Mouse (Mus musculus) ES-Bruce4 (cell line): ENCODE results near the gene Hoxd8. TPM values are rescaled to one million over a fixed set of nuclear protein-coding genes. Genes with fewer than 3 reads are reported as not detected.

Source experiments
- H3K27ac ChIP-seq: 2 replicates; pipeline ENCODE4 v1.5.1; 2012; ENCODE audit warnings: low read length, inconsistent platforms; ENCODE audit not compliant: insufficient read depth
- H3K27me3 ChIP-seq: 2 replicates; pipeline ENCODE4 v1.6.1; 2012; ENCODE audit warnings: mild to moderate bottlenecking, low read length, inconsistent platforms; ENCODE audit not compliant: control insufficient read depth, poor library complexity, insufficient read depth, severe bottlenecking
- H3K36me3 ChIP-seq: 2 replicates; pipeline ENCODE4 v1.6.1; 2012; ENCODE audit warnings: inconsistent platforms, mild to moderate bottlenecking, low read length, moderate library complexity; ENCODE audit not compliant: control insufficient read depth, poor library complexity, insufficient read depth, severe bottlenecking
- H3K4me1 ChIP-seq: one replicate; pipeline ENCODE4 v1.8.1; 2011; ENCODE audit warnings: low read length; ENCODE audit not compliant: control insufficient read depth, insufficient read depth
- H3K4me3 ChIP-seq: 2 replicates; pipeline ENCODE4 v1.5.1; 2011; ENCODE audit warnings: low read depth, mild to moderate bottlenecking, low read length
- H3K9ac ChIP-seq: 2 replicates; pipeline ENCODE4 v1.6.1; 2012; ENCODE audit warnings: low read depth, mild to moderate bottlenecking, inconsistent platforms; ENCODE audit not compliant: poor library complexity, severe bottlenecking
- H3K9me3 ChIP-seq: replicated peaks from 2 replicates; pipeline ENCODE4 v1.6.1; 2012; ENCODE audit warnings: mild to moderate bottlenecking, low read length, inconsistent platforms; ENCODE audit not compliant: control insufficient read depth, poor library complexity, insufficient read depth, severe bottlenecking
- CTCF ChIP-seq: IDR thresholded peaks from one replicate; pipeline ENCODE4 v1.8.1; 2011; ENCODE audit warnings: low read depth, low read length
- EP300 ChIP-seq: IDR thresholded peaks from 2 replicates; pipeline ENCODE4 v1.6.1; 2011; ENCODE audit warnings: low read depth, low read length; ENCODE audit not compliant: insufficient read depth
- POLR2A ChIP-seq: IDR thresholded peaks from one replicate; pipeline ENCODE4 v1.8.1; 2011; ENCODE audit warnings: low read length; ENCODE audit not compliant: insufficient read depth
- polyA plus RNA-seq: library from polyadenylated mRNA; stranded (reverse); fragments of >200 nt; gene quantifications from 2 replicates; pipeline ENCODE4 v1.2.4, GENCODE M21; 2011; ENCODE audit warnings: low read depth; ENCODE audit not compliant: missing spikeins, insufficient read depth, insufficient read length

Hoxd8 gene
- polyA plus RNA-seq, 1 experiment = 2.1 TPM

DNA sequence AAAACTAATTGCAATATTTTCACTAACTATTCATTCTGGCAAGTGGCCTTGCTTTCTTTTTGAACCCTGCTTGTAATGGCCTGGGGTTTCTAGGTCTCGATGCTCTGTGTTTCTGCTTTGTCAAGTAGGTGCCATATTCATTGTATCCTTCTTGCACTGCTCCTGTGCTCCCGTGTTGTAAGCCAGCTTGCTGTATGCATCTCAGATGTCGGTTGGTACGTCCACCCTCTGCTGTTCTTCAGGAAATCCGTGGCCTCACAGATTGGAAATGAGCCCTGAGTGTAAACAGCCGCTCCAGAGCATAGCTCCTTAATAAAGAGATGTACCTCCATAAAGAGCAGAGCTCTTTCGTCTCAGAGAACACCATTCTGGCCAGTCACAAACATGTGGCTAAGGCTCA lies 3.2 kb downstream of the Hoxd8 start:
- Histone ChIP-seq H3K9me3 (no peaks in the 10 kb centered on the region), H3K9ac (no peak overlapping the region), H3K4me3 (no peak overlapping the region), H3K36me3 (no peaks in the 10 kb centered on the region), H3K27ac (no peak overlapping the region), H3K27me3 (peaks cover 72% of the 10 kb centered on the region), H3K4me1 (no peaks in the 10 kb centered on the region)
- no peak for TF ChIP-seq POLR2A
- no peak for TF ChIP-seq CTCF
- TF ChIP-seq EP300 = no peak

DNA sequence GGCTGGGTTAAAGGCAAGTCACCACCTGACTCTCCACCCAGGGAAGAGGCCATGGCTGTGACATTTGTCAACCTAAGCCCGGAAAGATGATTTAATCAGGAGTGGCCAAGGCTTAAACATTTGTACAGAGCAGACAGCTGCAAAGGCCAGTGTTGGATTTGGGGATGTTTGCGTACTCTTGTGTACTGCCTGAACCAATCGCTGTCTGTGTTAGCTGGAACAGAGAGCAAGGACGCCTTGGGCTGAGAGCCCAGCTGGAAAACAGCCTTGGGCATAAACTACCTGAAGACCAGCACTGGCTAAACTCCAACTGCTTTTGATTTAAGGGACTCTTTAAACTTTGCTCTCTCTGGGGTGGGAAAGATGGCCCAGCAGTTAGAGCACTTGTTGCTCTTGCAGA lies 4.3 kb downstream of the Hoxd8 start:
- TF ChIP-seq POLR2A (no peak), CTCF (no peak), EP300 (no peak)
- Histone ChIP-seq H3K36me3 (no peaks in the 10 kb centered on the region), H3K4me1 (no peaks in the 10 kb centered on the region), H3K27ac (no peak overlapping the region), H3K9me3 (no peaks in the 10 kb centered on the region), H3K27me3 (peaks cover 72% of the 10 kb centered on the region), H3K4me3 (no peak overlapping the region), H3K9ac (no peak overlapping the region)

DNA sequence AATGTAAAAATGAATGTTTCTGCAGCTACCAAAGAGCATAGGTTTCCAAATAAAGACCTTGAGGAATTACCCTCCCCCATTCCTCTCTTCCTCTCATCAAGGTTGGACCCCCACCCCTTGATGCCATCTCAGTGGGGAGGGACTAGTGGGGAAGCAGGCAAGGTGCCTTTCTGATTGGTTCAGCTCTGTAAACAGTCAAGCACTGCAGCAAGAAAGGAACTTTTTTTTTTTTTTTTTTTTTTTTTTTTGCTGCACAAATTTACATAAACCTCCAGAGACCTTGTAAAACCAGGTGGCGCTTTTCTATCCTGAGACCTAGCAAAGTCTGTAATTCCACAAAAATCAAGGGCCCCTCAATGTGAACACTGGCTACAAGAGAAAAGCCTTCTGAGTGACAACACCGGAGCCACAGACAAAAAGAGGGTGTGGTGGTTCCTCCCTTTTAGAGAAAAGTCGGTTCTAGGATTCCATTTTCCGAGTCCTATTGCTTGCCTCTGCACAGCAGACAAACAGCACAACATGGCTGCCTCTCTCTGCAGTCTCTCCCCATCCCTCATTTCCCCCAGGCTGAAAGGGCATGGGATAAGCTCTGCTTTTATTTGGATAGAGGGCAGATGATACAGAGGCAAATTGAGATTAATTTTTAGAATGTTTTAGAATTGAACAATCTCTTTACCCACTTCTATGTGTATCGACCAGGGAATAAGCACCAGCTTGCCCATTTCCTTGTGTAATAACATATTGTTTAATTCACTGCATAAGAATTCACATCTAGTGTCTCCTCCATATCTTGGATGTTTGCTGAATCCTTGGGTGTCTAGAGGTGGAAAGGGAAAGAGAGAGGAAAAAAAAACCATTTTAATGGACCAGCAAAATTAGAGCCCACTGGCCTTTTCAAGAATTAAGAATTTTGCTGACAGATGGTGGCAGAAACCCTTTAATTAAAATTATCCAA lies 5.3 kb downstream of the Hoxd8 start:
- Histone ChIP-seq H3K4me3 (no peak overlapping the region), H3K9me3 (no peaks in the 10 kb centered on the region), H3K9ac (no peak overlapping the region), H3K27ac (no peak overlapping the region), H3K27me3 (peaks cover 71% of the 10 kb centered on the region), H3K4me1 (no peaks in the 10 kb centered on the region), H3K36me3 (no peaks in the 10 kb centered on the region)
- no peak for TF ChIP-seq CTCF
- no peak for TF ChIP-seq EP300
- no peak for TF ChIP-seq POLR2A

DNA sequence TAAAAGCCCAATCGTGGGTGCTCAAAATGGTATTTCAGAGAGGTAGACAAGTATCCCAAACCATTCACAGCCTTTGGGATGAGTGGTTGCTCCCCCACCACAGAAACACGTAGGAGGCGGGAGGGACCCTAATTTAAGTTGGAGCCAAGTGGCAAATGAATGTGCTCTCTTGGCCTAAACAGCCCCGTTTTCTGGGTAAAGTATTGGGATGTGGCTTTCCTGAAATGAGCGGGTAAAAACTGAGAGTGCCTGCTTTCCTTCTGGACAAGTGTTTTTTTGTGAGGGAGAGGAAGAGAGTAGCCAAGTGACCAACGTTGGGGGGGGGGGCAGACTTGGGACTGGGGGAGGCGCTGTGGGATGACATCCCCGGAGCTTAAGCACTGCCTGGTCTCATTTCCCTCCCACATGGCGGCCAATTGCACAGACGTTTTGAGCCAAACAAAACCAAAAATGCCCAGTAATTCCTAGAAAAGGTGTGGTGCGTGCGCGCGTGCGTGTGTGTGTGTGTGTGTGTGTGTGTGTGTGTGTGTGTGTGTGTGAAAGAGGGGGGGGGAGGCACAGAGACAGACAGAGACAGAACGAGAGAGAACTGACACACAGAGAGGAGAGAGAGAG lies 6.6 kb downstream of the Hoxd8 start:
- Histone ChIP-seq H3K36me3 (no peaks in the 10 kb centered on the region), H3K9ac (no peak overlapping the region), H3K4me1 (no peaks in the 10 kb centered on the region), H3K9me3 (no peaks in the 10 kb centered on the region), H3K27ac (no peak overlapping the region), H3K27me3 (peaks cover 58% of the 10 kb centered on the region), H3K4me3 (no peak overlapping the region)
- TF ChIP-seq EP300 (no peak), CTCF (no peak), POLR2A (no peak)

DNA sequence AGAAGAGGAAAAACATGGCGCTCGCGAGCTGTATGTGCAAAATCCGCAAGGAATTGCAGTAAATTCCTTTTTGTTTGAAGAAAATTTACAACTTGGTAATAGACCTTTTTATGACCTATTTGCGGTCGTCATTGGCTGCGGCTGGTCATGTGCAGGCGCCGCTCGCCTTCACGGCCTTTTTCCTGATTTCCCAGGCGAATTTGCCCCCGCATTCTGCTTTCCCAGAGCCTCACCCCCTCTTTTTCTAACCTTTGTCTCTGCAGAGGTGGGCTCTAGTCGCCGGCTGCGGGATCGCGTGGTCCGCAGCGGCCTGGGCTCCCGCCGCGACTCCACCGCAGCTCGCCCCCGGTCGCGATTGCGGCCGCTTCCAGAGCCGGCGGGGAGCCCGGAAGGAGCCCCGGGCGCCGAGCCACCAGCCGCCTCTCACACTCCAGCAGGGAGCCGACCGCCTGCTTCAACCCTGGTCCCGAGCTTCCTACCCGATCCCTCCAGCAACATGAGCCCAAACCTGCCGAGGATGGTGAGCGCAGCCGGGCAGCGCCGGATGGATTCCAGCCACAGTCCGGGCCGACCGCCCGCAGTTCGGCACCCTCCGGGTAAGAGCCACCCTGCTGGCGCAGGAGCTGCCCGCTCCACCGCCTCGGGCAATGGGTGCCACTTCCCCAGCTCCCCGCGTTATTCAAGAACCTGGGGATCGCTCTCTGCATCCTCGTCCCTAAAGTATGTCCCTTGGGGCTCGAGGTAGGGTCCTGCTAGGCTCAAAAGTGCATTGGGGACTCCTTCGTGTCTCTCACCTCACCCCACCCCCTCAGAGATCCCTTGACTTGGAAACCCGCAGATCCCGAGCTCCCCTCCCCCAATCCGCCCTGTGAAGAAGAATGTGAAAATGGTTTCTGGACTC lies 7.6 kb downstream of the Hoxd8 start, which contains the start of the genes Hoxd3 and Hoxd4:
Gene Hoxd3 (plus strand): TSS at position 207 of the 901 bp plus-strand sequence.
Gene Hoxd4 (plus strand): TSS at position 209 of the 901 bp plus-strand sequence.
- H3K27ac ChIP-seq = no peak within 1 kb of the TSS
- no peaks in the 10 kb centered on the region for H3K4me1 ChIP-seq
- H3K9me3 ChIP-seq = no peaks in the 10 kb centered on the region
- no peak for TF ChIP-seq EP300
- no peak for TF ChIP-seq POLR2A
- TF ChIP-seq CTCF = no peak
- H3K27me3 ChIP-seq = peaks cover 49% of the 10 kb centered on the region
- H3K36me3 ChIP-seq = no peaks in the 10 kb centered on the region
- H3K4me3 ChIP-seq = peak within 1 kb of the TSS; percentile 52
- H3K9ac ChIP-seq = peak within 1 kb of the TSS; percentile 22; the same call in 1 of the 2 replicates
